Mouse (Mus musculus): ENCODE measurements around the gene Rbms3.

DNA sequence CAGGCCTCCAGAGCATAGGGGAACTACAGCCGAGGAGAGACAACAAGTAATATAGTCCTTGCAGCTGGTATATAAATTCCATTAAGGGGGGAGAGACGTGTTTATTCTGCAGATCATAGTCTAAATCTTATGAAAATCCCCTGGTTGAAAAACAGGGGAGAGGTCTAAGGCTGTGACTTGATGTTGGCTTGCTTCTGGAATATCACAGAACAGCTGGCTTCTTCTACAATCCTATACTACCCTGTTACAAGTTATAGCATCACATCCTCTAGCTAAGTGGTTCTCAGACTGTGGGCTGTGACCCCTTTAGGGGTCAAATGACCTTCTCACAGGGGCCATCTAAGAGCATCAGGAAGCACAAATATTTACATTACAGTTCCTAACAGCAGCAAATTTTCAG, 419.4 kb downstream of the Rbms3 start:
- no peak for TF ChIP-seq CTCF (conservative IDR thresholded peaks at IDR 0.05 in 1 of 2, IDR thresholded peaks at IDR 0.05 in 1 of 2; ENCODE audit: low read depth in 2 of 2, low read length in 2 of 2)
- TF ChIP-seq EP300 (IDR thresholded peaks at IDR 0.05; ENCODE audit: low read length) = no peak
- TF ChIP-seq E2F4 (IDR thresholded peaks at IDR 0.05; ENCODE audit: insufficient replicate concordance, low read depth, low read length) = no peak
- TF ChIP-seq POLR2A (IDR thresholded peaks at IDR 0.05; ENCODE audit: low read depth, low read length) = no peak
- TF ChIP-seq RCOR1 (conservative IDR thresholded peaks at IDR 0.05; ENCODE audit: low read depth, low read length) = no peak
- TF ChIP-seq CHD2 (IDR thresholded peaks at IDR 0.05; ENCODE audit: low read length) = no peak
- no peak for TF ChIP-seq ZNF384 (IDR thresholded peaks at IDR 0.05; ENCODE audit: low read depth, low read length)
- no peak for TF ChIP-seq POLR2AphosphoS2 (IDR thresholded peaks at IDR 0.05; ENCODE audit: low read depth, low read length)
- TF ChIP-seq USF2 (conservative IDR thresholded peaks at IDR 0.05; ENCODE audit: low read depth, low read length) = no peak
- no peak for TF ChIP-seq TCF12 (IDR thresholded peaks at IDR 0.05; ENCODE audit: low read depth, low read length)
- no peak for TF ChIP-seq ZC3H11A (IDR thresholded peaks at IDR 0.05; ENCODE audit: low read depth, low read length)
- TF ChIP-seq ELF1 (IDR thresholded peaks at IDR 0.05; ENCODE audit: low read depth, low read length) = no peak
